Mouse (Mus musculus) ES-Bruce4 (cell line): ENCODE measurements at regions not wholly inside any gene's neighbourhood (a gene's known extent, or its start where the extent isn't known, plus 50 kb on each side); places are given as distances from the start of the nearest gene placed in this dataset.

Experiments used
- H3K27ac ChIP-seq: 2 replicates; pipeline ENCODE4 v1.5.1; 2012; ENCODE audit warnings: low read length, inconsistent platforms; ENCODE audit not compliant: insufficient read depth
- H3K27me3 ChIP-seq: 2 replicates; pipeline ENCODE4 v1.6.1; 2012; ENCODE audit warnings: mild to moderate bottlenecking, low read length, inconsistent platforms; ENCODE audit not compliant: control insufficient read depth, poor library complexity, insufficient read depth, severe bottlenecking
- H3K36me3 ChIP-seq: 2 replicates; pipeline ENCODE4 v1.6.1; 2012; ENCODE audit warnings: inconsistent platforms, mild to moderate bottlenecking, low read length, moderate library complexity; ENCODE audit not compliant: control insufficient read depth, poor library complexity, insufficient read depth, severe bottlenecking
- H3K4me1 ChIP-seq: one replicate; pipeline ENCODE4 v1.8.1; 2011; ENCODE audit warnings: low read length; ENCODE audit not compliant: control insufficient read depth, insufficient read depth
- H3K4me3 ChIP-seq: 2 replicates; pipeline ENCODE4 v1.5.1; 2011; ENCODE audit warnings: low read depth, mild to moderate bottlenecking, low read length
- H3K9ac ChIP-seq: 2 replicates; pipeline ENCODE4 v1.6.1; 2012; ENCODE audit warnings: low read depth, mild to moderate bottlenecking, inconsistent platforms; ENCODE audit not compliant: poor library complexity, severe bottlenecking
- H3K9me3 ChIP-seq: replicated peaks from 2 replicates; pipeline ENCODE4 v1.6.1; 2012; ENCODE audit warnings: mild to moderate bottlenecking, low read length, inconsistent platforms; ENCODE audit not compliant: control insufficient read depth, poor library complexity, insufficient read depth, severe bottlenecking
- CTCF ChIP-seq: IDR thresholded peaks from one replicate; pipeline ENCODE4 v1.8.1; 2011; ENCODE audit warnings: low read depth, low read length
- EP300 ChIP-seq: IDR thresholded peaks from 2 replicates; pipeline ENCODE4 v1.6.1; 2011; ENCODE audit warnings: low read depth, low read length; ENCODE audit not compliant: insufficient read depth
- POLR2A ChIP-seq: IDR thresholded peaks from one replicate; pipeline ENCODE4 v1.8.1; 2011; ENCODE audit warnings: low read length; ENCODE audit not compliant: insufficient read depth

GRCm38 (mm10) chr9:47283746-47284455 lies 246.1 kb upstream of the Cadm1 start:
- no peaks in the 10 kb centered on the region for H3K9me3 ChIP-seq
- H3K36me3 ChIP-seq = no peaks in the 10 kb centered on the region
- no peak overlapping the region for H3K4me3 ChIP-seq
- no peak for TF ChIP-seq EP300
- TF ChIP-seq CTCF = no peak
- TF ChIP-seq POLR2A = no peak
- no peak overlapping the region for H3K9ac ChIP-seq
- H3K4me1 ChIP-seq = no peaks in the 10 kb centered on the region
- no peaks in the 10 kb centered on the region for H3K27me3 ChIP-seq
- no peak overlapping the region for H3K27ac ChIP-seq

GRCm38 (mm10) chr9:47286930-47287722 lies 242.8 kb upstream of the Cadm1 start:
- no peaks in the 10 kb centered on the region for H3K27me3 ChIP-seq
- H3K9ac ChIP-seq = no peak overlapping the region
- H3K4me1 ChIP-seq = no peaks in the 10 kb centered on the region
- H3K9me3 ChIP-seq = no peaks in the 10 kb centered on the region
- H3K36me3 ChIP-seq = no peaks in the 10 kb centered on the region
- H3K27ac ChIP-seq = no peak overlapping the region
- H3K4me3 ChIP-seq = no peak overlapping the region
- TF ChIP-seq CTCF (no peak), EP300 (no peak), POLR2A (no peak)

- Histone ChIP-seq H3K9ac (no peak overlapping the region), H3K36me3 (no peaks in the 10 kb centered on the region), H3K4me3 (no peak overlapping the region), H3K4me1 (no peaks in the 10 kb centered on the region), H3K27ac (no peak overlapping the region), H3K27me3 (no peaks in the 10 kb centered on the region), H3K9me3 (no peaks in the 10 kb centered on the region)
- no peak for TF ChIP-seq POLR2A
- no peak for TF ChIP-seq EP300
- TF ChIP-seq CTCF = no peak
Measured at GRCm38 (mm10) chr9:47288587-47289199, 241.3 kb upstream of the Cadm1 start.

GRCm38 (mm10) chr9:47300633-47301032 lies 229.3 kb upstream of the Cadm1 start:
- TF ChIP-seq EP300 (no peak), CTCF (no peak), POLR2A (no peak)
- no peak overlapping the region for H3K27ac ChIP-seq

DNA sequence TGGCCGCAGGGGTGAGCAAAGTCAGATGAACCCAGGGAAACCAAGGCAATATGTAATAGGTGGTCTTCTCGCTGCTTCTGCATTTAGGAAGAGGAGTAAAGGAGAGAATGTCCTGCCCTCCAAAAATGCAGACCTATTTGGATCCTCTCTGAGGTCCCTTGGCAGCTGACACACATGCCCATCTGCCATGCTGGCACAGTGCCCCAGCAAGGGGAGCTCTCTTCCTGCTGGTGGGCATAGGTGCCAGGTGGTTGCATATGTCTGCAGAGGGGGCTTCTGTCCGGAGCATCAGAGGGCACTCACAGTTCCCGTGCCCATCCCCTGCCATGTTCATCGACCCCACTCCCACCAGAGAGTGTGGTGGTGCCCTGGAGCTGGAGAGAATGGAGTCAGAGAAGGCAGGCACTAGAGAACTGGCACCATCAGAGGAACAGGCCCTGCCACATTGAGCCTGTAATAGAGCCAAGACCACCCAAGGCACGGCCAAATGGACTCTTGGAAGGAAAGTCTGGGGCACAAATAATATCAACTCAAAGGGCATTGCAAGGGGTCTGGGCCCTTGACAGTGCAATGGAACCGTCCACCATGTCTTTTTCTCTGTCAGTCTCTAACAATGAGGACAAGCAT lies 222.7 kb upstream of the Cadm1 start:
- Histone ChIP-seq H3K4me1 (no peaks in the 10 kb centered on the region), H3K36me3 (no peaks in the 10 kb centered on the region), H3K27ac (no peak overlapping the region), H3K9ac (no peak overlapping the region), H3K4me3 (no peak overlapping the region), H3K9me3 (no peaks in the 10 kb centered on the region), H3K27me3 (no peaks in the 10 kb centered on the region)
- TF ChIP-seq POLR2A = no peak
- TF ChIP-seq CTCF = no peak
- no peak for TF ChIP-seq EP300

More at GRCm38 (mm10) chr9:47300633-47301032, 229.3 kb upstream of the Cadm1 start:
- Histone ChIP-seq H3K27me3 (no peaks in the 10 kb centered on the region), H3K9me3 (no peaks in the 10 kb centered on the region), H3K4me1 (no peaks in the 10 kb centered on the region), H3K36me3 (no peaks in the 10 kb centered on the region), H3K9ac (no peak overlapping the region), H3K4me3 (no peak overlapping the region)
